Mouse (Mus musculus) bone marrow, adult 2 months (tissue): Measurements from ENCODE around the gene Lrrc49.

Source experiments
- CTCF ChIP-seq: fragments of 200-500 bp; IDR thresholded peaks from 2 replicates; pipeline ENCODE4 v1.5.1; 2011; ENCODE audit warnings: low read length, control low read depth; ENCODE audit not compliant: control insufficient read depth, insufficient read depth
- POLR2A ChIP-seq: fragments of 200-500 bp; IDR thresholded peaks from 2 replicates; pipeline ENCODE4 v1.6.1; 2011; ENCODE audit warnings: low read depth, mild to moderate bottlenecking, control low read depth, low read length, borderline replicate concordance; ENCODE audit not compliant: control insufficient read depth

DNA sequence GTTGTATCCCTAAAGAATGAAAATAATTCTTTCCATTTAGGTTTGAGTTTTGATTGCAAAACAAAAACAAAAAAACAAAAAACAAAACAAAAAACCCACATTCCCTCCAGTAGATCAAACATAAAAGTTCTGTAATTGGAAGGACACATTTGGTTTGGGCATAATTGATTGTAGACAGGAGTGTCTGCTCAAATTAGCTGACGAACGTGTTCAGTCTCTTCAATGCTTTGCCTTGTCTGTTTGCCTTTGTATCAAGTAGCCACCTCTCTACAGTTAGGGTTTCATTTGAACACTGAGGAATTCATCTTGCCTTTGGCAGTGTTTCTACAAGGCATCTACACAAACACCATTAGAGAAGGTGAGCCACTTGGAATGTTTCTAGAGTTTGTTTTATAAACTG, 54.4 kb downstream of the Lrrc49 start:
- no peak for TF ChIP-seq CTCF
- no peak for TF ChIP-seq POLR2A
